Mouse (Mus musculus): Measurements from ENCODE around the gene Spata20.

GRCm38 (mm10) chr11:94447017-94447416, 39.0 kb downstream of the Spata20 start:
- TF ChIP-seq CHD2 (IDR thresholded peaks at IDR 0.05; ENCODE audit: low read depth, low read length) = no peak
- no peak for TF ChIP-seq HCFC1 (IDR thresholded peaks at IDR 0.05; ENCODE audit: borderline replicate concordance, insufficient read depth, low read length)
- TF ChIP-seq ZC3H11A (IDR thresholded peaks at IDR 0.05; ENCODE audit: borderline replicate concordance, low read depth, low read length) = no peak
- TF ChIP-seq ZNF384 (IDR thresholded peaks at IDR 0.05; ENCODE audit: low read depth, low read length) = no peak
- no peak for TF ChIP-seq MAFK (IDR thresholded peaks at IDR 0.05; ENCODE audit: insufficient read depth, low read depth, low read length)
